Mouse (Mus musculus) small intestine, adult 2 months (tissue): ENCODE measurements at regions not wholly inside any gene's neighbourhood (a gene's known extent, or its start where the extent isn't known, plus 50 kb on each side); places are given as distances from the start of the nearest gene placed in this dataset.

Source experiments
- CTCF ChIP-seq: fragments of 200-500 bp; IDR thresholded peaks from 2 replicates; pipeline ENCODE4 v1.5.1; 2012; ENCODE audit warnings: low read depth, mild to moderate bottlenecking, control low read depth, inconsistent platforms, low read length, moderate library complexity, mixed read lengths; ENCODE audit not compliant: insufficient replicate concordance, insufficient read length; ENCODE audit errors: extremely low read depth
- POLR2A ChIP-seq: fragments of 200-500 bp; IDR thresholded peaks from 2 replicates; pipeline ENCODE4 v1.6.1; 2012; ENCODE audit warnings: low read depth, mild to moderate bottlenecking, control low read depth, inconsistent platforms, low read length, moderate library complexity

GRCm38 (mm10) chr15:95725866-95726265, 64.8 kb upstream of the Ano6 start:
- peak; percentile 73 for TF ChIP-seq CTCF
- TF ChIP-seq POLR2A, result no peak
